Mouse (Mus musculus) lung, embryonic 16.5 days (tissue): ENCODE measurements around the gene Tvp23b. TPM values are rescaled to one million over a fixed set of nuclear protein-coding genes. Genes with fewer than 3 reads are reported as not detected.

ENCODE experiments used
- ATAC-seq: fragments of 200-750 bp; cut with Nextera tagmentation; 2 replicates; pipeline ENCODE4 v1.8.0; 2017; ENCODE audit warnings: low read depth, mild to moderate bottlenecking, moderate library complexity
- H3K27ac ChIP-seq: fragments of 300-500 bp; sonication (generic); 2 replicates; pipeline ENCODE4 v1.5.1; 2014; ENCODE audit warnings: mild to moderate bottlenecking, control low read depth, low read length
- H3K27me3 ChIP-seq: fragments of 300-500 bp; sonication (generic); 2 replicates; pipeline ENCODE4 v1.6.1; 2014; ENCODE audit warnings: low read depth, low read length, mixed read lengths; ENCODE audit not compliant: control insufficient read depth, insufficient read depth
- H3K36me3 ChIP-seq: fragments of 300-500 bp; sonication (generic); 2 replicates; pipeline ENCODE4 v1.6.1; 2014; ENCODE audit warnings: low read length; ENCODE audit not compliant: control insufficient read depth, insufficient read depth
- H3K4me1 ChIP-seq: fragments of 300-500 bp; sonication (generic); replicated peaks from 2 replicates; pipeline ENCODE4 v1.6.1; 2014; ENCODE audit warnings: low read length, mixed read lengths; ENCODE audit not compliant: control insufficient read depth, insufficient read depth
- H3K4me2 ChIP-seq: fragments of 300-500 bp; sonication (generic); 2 replicates; pipeline ENCODE4 v1.6.1; 2014; ENCODE audit warnings: low read depth, low read length, control low read depth
- H3K4me3 ChIP-seq: fragments of 300-500 bp; sonication (generic); 2 replicates; pipeline ENCODE4 v1.5.1; 2014; ENCODE audit warnings: mild to moderate bottlenecking, low read length, control low read depth
- H3K9ac ChIP-seq: fragments of 300-500 bp; sonication (generic); 2 replicates; pipeline ENCODE4 v1.6.1; 2014; ENCODE audit warnings: low read length, control low read depth
- H3K9me3 ChIP-seq: fragments of 300-500 bp; sonication (generic); 2 replicates; pipeline ENCODE4 v1.6.1; 2016; ENCODE audit warnings: low read length; ENCODE audit not compliant: control insufficient read depth
- WGBS: fragments of 180-500 bp; shearing (Covaris S2); extraction: QIAGEN DNeasy Blood & Tissue Kit; methylation state at CpG from one replicate; pipeline ENCODE4 v1.1.7; 2014; 5-methylcytosine and 5-hydroxymethylcytosine counted together
- polyA plus RNA-seq: library from polyadenylated mRNA; unstranded; fragments of >200 nt; fragmentation: Nextera tagmentation; extraction: Ambion mirVana; gene quantifications from 2 replicates; pipeline ENCODE4 v1.2.1, GENCODE M21; 2015

Gene Tvp23b
- polyA plus RNA-seq, 1 experiment from 2014 or later, result 79.5 TPM

DNA sequence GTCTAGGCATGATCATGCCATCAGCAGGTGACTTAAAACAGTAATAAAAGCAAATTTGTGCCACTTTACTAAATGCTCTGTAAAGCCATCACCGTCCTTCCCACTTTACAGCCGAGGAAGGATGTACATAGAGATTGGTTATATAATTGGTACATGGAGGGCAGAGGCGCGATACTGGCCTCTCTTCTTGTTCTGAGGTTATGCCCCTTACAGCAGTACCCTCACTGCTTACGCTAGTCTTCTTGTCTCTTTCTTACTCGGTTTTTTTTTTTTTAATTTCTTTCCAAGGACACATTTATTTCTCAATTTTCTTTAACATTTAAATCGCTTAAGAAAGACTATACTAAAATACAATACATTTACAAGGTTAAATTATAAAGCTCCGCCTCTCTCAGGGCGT, 527 bp upstream of the Tvp23b start:
- H3K9ac ChIP-seq, result peak overlapping the region; percentile 52; the same call in 1 of the 2 replicates
- H3K36me3 ChIP-seq, result no peaks in the 10 kb centered on the region
- ATAC-seq, result peak; percentile 23
- peak overlapping the region; percentile 58 for H3K4me2 ChIP-seq
- no peaks in the 10 kb centered on the region for H3K27me3 ChIP-seq
- peak overlapping the region; percentile 85 for H3K4me3 ChIP-seq
- no peaks in the 10 kb centered on the region; the same call in 1 of the 2 replicates for H3K4me1 ChIP-seq
- H3K27ac ChIP-seq, result 0 out of 2 replicates have a peak overlapping the region, but pooled peaks have one; percentile 47
- WGBS, result 20% methylated on average over 9 of the region's 9 CpGs
- no peaks in the 10 kb centered on the region for H3K9me3 ChIP-seq

DNA sequence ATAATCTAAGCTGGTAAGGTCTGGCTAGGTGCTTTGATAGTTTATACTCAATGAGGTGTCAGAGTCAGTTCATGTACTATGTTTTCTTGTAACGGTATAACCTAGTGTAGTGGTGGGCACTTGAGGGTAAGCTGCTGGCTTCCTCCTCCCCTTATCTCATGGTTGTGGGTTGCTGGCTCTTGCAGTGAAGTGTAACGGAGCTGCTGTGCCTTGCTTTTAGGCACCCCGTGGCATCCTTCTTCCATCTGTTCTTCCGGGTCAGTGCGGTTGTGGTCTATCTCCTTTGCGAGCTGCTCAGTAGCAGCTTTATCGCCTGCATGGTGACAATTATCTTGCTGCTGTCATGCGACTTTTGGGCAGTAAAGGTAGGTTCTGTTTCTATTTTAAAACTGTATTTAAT, 4.2 kb downstream of the Tvp23b start:
- no peaks in the 10 kb centered on the region for H3K27me3 ChIP-seq
- no peak for ATAC-seq
- H3K4me1 ChIP-seq, result no peaks in the 10 kb centered on the region; the same call in 1 of the 2 replicates
- WGBS, result 89% methylated on average over 8 of the region's 8 CpGs
- peaks cover 9% of the 10 kb centered on the region for H3K36me3 ChIP-seq
- H3K9me3 ChIP-seq, result no peaks in the 10 kb centered on the region
- H3K9ac ChIP-seq, result no peak overlapping the region
- H3K4me3 ChIP-seq, result no peak overlapping the region
- H3K4me2 ChIP-seq, result no peak overlapping the region
- H3K27ac ChIP-seq, result no peak overlapping the region

- H3K4me3 ChIP-seq, result no peak overlapping the region
- H3K4me2 ChIP-seq, result no peak overlapping the region
- H3K36me3 ChIP-seq, result peaks cover 9% of the 10 kb centered on the region
- H3K27me3 ChIP-seq, result no peaks in the 10 kb centered on the region
- WGBS, result 49% methylated on average over 5 of the region's 5 CpGs
- no peak overlapping the region for H3K9ac ChIP-seq
- H3K4me1 ChIP-seq, result no peaks in the 10 kb centered on the region; the same call in 1 of the 2 replicates
- no peaks in the 10 kb centered on the region for H3K9me3 ChIP-seq
- peak; percentile 66 for ATAC-seq
- 0 out of 2 replicates have a peak overlapping the region, but pooled peaks have one; percentile 43 for H3K27ac ChIP-seq
Observed at GRCm38 (mm10) chr11:62885323-62885722, 6.1 kb downstream of the Tvp23b start.

DNA sequence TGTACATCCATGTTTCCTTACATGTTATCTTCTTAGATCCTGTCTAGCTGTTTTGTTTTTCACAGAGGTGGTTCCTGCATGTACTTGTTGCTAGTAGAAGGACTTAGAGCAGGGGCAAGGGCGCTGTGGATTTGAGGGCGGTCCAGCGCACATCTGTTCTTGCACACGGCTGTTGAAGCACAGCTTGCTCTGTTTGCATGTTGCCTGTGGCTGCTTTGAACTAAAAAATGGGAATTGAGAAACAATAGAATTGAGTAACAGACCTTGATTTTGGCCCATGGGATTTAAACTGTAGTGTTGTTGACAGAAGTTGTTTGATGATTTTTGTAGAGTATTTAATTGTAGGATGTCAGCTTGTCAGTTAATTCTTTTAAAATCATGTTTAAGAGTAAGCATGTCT, 11.5 kb downstream of the Tvp23b start:
- Histone ChIP-seq H3K4me2 (no peak overlapping the region), H3K27me3 (no peaks in the 10 kb centered on the region), H3K36me3 (peaks cover 17% of the 10 kb centered on the region), H3K4me3 (no peak overlapping the region), H3K4me1 (no peaks in the 10 kb centered on the region), H3K9me3 (no peaks in the 10 kb centered on the region), H3K27ac (no peak overlapping the region), H3K9ac (no peak overlapping the region)
- no peak for ATAC-seq
- 84% methylated on average over 4 of the region's 4 CpGs for WGBS

DNA sequence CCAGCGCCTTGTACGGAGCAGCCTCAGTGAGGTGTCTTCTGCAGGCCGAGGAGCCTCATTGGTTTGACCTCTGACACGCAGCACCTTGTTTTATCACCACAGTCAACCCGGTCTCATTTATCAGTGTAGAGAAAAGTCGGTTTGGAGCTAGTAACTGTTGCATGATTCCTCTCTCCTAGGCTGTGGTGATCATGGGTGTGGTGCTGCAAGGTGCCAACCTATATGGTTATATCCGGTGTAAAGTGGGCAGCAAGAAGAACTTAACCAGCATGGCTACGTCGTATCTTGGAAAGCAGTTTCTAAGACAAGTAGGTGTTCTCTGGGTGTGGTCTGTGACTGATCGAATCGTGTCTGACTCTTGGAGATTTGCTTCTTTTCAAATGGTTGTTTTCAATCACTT, 12.5 kb downstream of the Tvp23b start:
- H3K36me3 ChIP-seq, result peaks cover 14% of the 10 kb centered on the region
- H3K27ac ChIP-seq, result no peak overlapping the region
- no peak overlapping the region for H3K9ac ChIP-seq
- H3K4me2 ChIP-seq, result no peak overlapping the region
- ATAC-seq, result no peak
- H3K4me1 ChIP-seq, result no peaks in the 10 kb centered on the region
- H3K27me3 ChIP-seq, result no peaks in the 10 kb centered on the region
- 86% methylated on average over 11 of the region's 11 CpGs for WGBS
- no peaks in the 10 kb centered on the region for H3K9me3 ChIP-seq
- H3K4me3 ChIP-seq, result no peak overlapping the region

- Histone ChIP-seq H3K4me3 (no peak overlapping the region), H3K9me3 (no peaks in the 10 kb centered on the region), H3K4me2 (no peak overlapping the region), H3K4me1 (no peaks in the 10 kb centered on the region), H3K27ac (no peak overlapping the region), H3K27me3 (no peaks in the 10 kb centered on the region), H3K9ac (no peak overlapping the region), H3K36me3 (no peaks in the 10 kb centered on the region)
- ATAC-seq, result peak; percentile 70; the same call in 1 of the 2 replicates
- WGBS, result 27% methylated on average over 12 of the region's 12 CpGs
Observed at GRCm38 (mm10) chr11:62901699-62902323, 22.6 kb downstream of the Tvp23b start.

GRCm38 (mm10) chr11:62903871-62904495, 24.7 kb downstream of the Tvp23b start:
- Histone ChIP-seq H3K4me3 (no peak overlapping the region), H3K27me3 (no peaks in the 10 kb centered on the region), H3K4me2 (no peak overlapping the region)

GRCm38 (mm10) chr11:62909720-62910306, 30.6 kb downstream of the Tvp23b start:
- no peak for ATAC-seq
- peaks cover 8% of the 10 kb centered on the region; the same call in 1 of the 2 replicates for H3K4me1 ChIP-seq
- H3K27me3 ChIP-seq, result no peaks in the 10 kb centered on the region
- H3K4me3 ChIP-seq, result no peak overlapping the region
- 62% methylated on average over 3 of the region's 3 CpGs for WGBS
- no peak overlapping the region for H3K9ac ChIP-seq
- no peak overlapping the region for H3K4me2 ChIP-seq
- no peaks in the 10 kb centered on the region for H3K36me3 ChIP-seq
- H3K9me3 ChIP-seq, result no peaks in the 10 kb centered on the region
- no peak overlapping the region for H3K27ac ChIP-seq

More at GRCm38 (mm10) chr11:62903871-62904495, 24.7 kb downstream of the Tvp23b start:
- ATAC-seq, result no peak
- no peaks in the 10 kb centered on the region for H3K36me3 ChIP-seq
- H3K27ac ChIP-seq, result no peak overlapping the region
- no peaks in the 10 kb centered on the region for H3K9me3 ChIP-seq
- WGBS, result 59% methylated on average over 6 of the region's 6 CpGs
- H3K9ac ChIP-seq, result no peak overlapping the region
- H3K4me1 ChIP-seq, result no peaks in the 10 kb centered on the region

DNA sequence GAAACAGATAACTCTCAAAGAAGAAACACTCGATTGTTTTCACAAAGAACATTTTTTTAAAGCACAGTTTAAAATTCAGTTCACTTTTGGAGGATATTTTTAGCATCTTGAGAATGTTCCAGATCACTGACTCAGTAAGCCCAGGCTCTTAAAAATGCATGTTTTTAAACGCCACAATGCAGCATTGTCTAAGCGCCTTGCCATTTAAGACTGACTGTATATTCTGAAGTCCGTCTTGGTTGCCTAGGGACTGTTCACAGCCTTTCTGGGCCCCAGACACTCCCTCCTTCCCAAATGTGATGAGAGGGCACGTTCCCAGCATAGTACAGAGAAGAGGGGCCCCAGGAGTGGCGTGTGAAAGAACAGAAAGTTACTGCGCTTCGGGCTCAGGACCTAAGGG, 32.1 kb downstream of the Tvp23b start:
- Histone ChIP-seq H3K4me1 (peaks cover 12% of the 10 kb centered on the region; the same call in 1 of the 2 replicates), H3K4me2 (no peak overlapping the region), H3K27ac (no peak overlapping the region), H3K36me3 (no peaks in the 10 kb centered on the region), H3K4me3 (no peak overlapping the region), H3K9me3 (no peaks in the 10 kb centered on the region), H3K9ac (peak overlapping the region; percentile 25; the same call in 1 of the 2 replicates), H3K27me3 (no peaks in the 10 kb centered on the region)
- whole genome bisulfite sequencing, result 52% methylated on average over 8 of the region's 8 CpGs
- peak; percentile 64 for ATAC-seq
